Mouse (Mus musculus) cerebellum, adult 2 months (tissue): ENCODE data around the gene Ctnna2.

Experiments
- CTCF ChIP-seq: fragments of 200-500 bp; IDR thresholded peaks from 2 replicates; pipeline ENCODE4 v1.5.1; 2011; ENCODE audit warnings: low read depth, mild to moderate bottlenecking, control low read depth, low read length, moderate library complexity, borderline replicate concordance; ENCODE audit not compliant: insufficient read depth
- POLR2A ChIP-seq: fragments of 200-500 bp; IDR thresholded peaks from 2 replicates; pipeline ENCODE4 v1.6.1; 2011; ENCODE audit warnings: low read length, control low read depth, borderline replicate concordance; ENCODE audit not compliant: insufficient read depth

- TF ChIP-seq CTCF (no peak), POLR2A (no peak)
Measured at GRCm38 (mm10) chr6:77265163-77265562, 714.3 kb downstream of the Ctnna2 start.
